Mouse (Mus musculus): Measurements from ENCODE around the gene Actl6b.
"Not testable (repeated sequence)": the region's sequence is repeated elsewhere in the genome, so short reads cannot be mapped to it uniquely, and the experiment has no call there.

The Actl6b gene

GRCm38 (mm10) chr5:137607860-137608653, 54.7 kb downstream of the Actl6b start:
- DNase-seq = no peak

- no peak for DNase-seq
Measured at GRCm38 (mm10) chr5:137608654-137609190, 55.4 kb downstream of the Actl6b start.

- DNase-seq = no peak
Measured at GRCm38 (mm10) chr5:137609292-137609691, 56.0 kb downstream of the Actl6b start.

GRCm38 (mm10) chr5:137610056-137610455, 56.7 kb downstream of the Actl6b start:
- DNase-seq = no peak

GRCm38 (mm10) chr5:137610548-137611244, 57.4 kb downstream of the Actl6b start:
- DNase-seq = peak; percentile 58

- peak; percentile 68 for DNase-seq
Measured at GRCm38 (mm10) chr5:137611245-137611602, 57.9 kb downstream of the Actl6b start.

- no peak for DNase-seq
Measured at GRCm38 (mm10) chr5:137613076-137613475, 59.8 kb downstream of the Actl6b start.

- no peak for DNase-seq
Measured at GRCm38 (mm10) chr5:137613550-137613949, 60.2 kb downstream of the Actl6b start, which contains the start of gene Pcolce. TSS of gene Pcolce (minus strand) at chr5:137613784.

- not testable (repeated sequence) for DNase-seq
Measured at GRCm38 (mm10) chr5:137614921-137615320, 61.6 kb downstream of the Actl6b start.

GRCm38 (mm10) chr5:137615347-137615746, 62.0 kb downstream of the Actl6b start:
- DNase-seq = no peak
